Mouse (Mus musculus): ENCODE results near the gene Ephb1. TPM values are rescaled to one million over a fixed set of nuclear protein-coding genes. Genes with fewer than 3 reads are reported as not detected.

The Ephb1 gene
- polyA plus RNA-seq, 1 experiment, result 0.11 TPM

GRCm38 (mm10) chr9:102297986-102298385 lies 56.5 kb downstream of the Ephb1 start:
- H3K9me3 ChIP-seq, result peaks cover 29% of the 10 kb centered on the region
- H3K36me3 ChIP-seq (replicated peaks; ENCODE audit: low read length), result no peaks in the 10 kb centered on the region
- no peaks in the 10 kb centered on the region for H3K27me3 ChIP-seq (replicated peaks)
- no peaks in the 10 kb centered on the region for H3K4me1 ChIP-seq
- H3K4me3 ChIP-seq (replicated peaks), result no peak overlapping the region
- TF ChIP-seq GATA1 (IDR thresholded peaks at IDR 0.05; ENCODE audit: borderline replicate concordance, low read length) (no peak), FLI1 (IDR thresholded peaks at IDR 0.05; ENCODE audit: low read length) (no peak)

- no peaks in the 10 kb centered on the region for H3K36me3 ChIP-seq (replicated peaks; ENCODE audit: low read length)
- H3K9me3 ChIP-seq, result peaks cover 23% of the 10 kb centered on the region
- no peak for TF ChIP-seq GATA1 (IDR thresholded peaks at IDR 0.05; ENCODE audit: borderline replicate concordance, low read length)
- no peak for TF ChIP-seq FLI1 (IDR thresholded peaks at IDR 0.05; ENCODE audit: low read length)
- H3K4me1 ChIP-seq, result no peaks in the 10 kb centered on the region
- H3K27me3 ChIP-seq (replicated peaks), result no peaks in the 10 kb centered on the region
- no peak overlapping the region for H3K4me3 ChIP-seq (replicated peaks)
These were observed 57.3 kb downstream of the Ephb1 start for GRCm38 (mm10) chr9:102297176-102297575.

GRCm38 (mm10) chr9:102293605-102294004 lies 60.9 kb downstream of the Ephb1 start:
- no peak for TF ChIP-seq FLI1 (IDR thresholded peaks at IDR 0.05; ENCODE audit: low read length)
- no peak for TF ChIP-seq GATA1 (IDR thresholded peaks at IDR 0.05; ENCODE audit: borderline replicate concordance, low read length)
- H3K4me3 ChIP-seq (replicated peaks), result no peak overlapping the region
- no peaks in the 10 kb centered on the region for H3K27me3 ChIP-seq (replicated peaks)
- no peaks in the 10 kb centered on the region for H3K36me3 ChIP-seq (replicated peaks; ENCODE audit: low read length)
- H3K9me3 ChIP-seq, result peaks cover 8% of the 10 kb centered on the region; the same call in 1 of the 2 replicates
- no peaks in the 10 kb centered on the region for H3K4me1 ChIP-seq

GRCm38 (mm10) chr9:102291230-102291629 lies 63.3 kb downstream of the Ephb1 start:
- H3K27me3 ChIP-seq (replicated peaks), result no peaks in the 10 kb centered on the region
- H3K9me3 ChIP-seq, result peaks cover 8% of the 10 kb centered on the region; the same call in 1 of the 2 replicates
- TF ChIP-seq FLI1 (IDR thresholded peaks at IDR 0.05; ENCODE audit: low read length), result no peak
- no peak for TF ChIP-seq GATA1 (IDR thresholded peaks at IDR 0.05; ENCODE audit: borderline replicate concordance, low read length)
- no peak overlapping the region for H3K4me3 ChIP-seq (replicated peaks)
- H3K4me1 ChIP-seq, result no peaks in the 10 kb centered on the region
- no peaks in the 10 kb centered on the region for H3K36me3 ChIP-seq (replicated peaks; ENCODE audit: low read length)

- Histone ChIP-seq H3K27me3 (replicated peaks) (no peaks in the 10 kb centered on the region), H3K4me1 (no peaks in the 10 kb centered on the region), H3K4me3 (replicated peaks) (no peak overlapping the region), H3K36me3 (replicated peaks; ENCODE audit: low read length) (no peaks in the 10 kb centered on the region), H3K9me3 (peaks cover 34% of the 10 kb centered on the region)
- TF ChIP-seq GATA1 (IDR thresholded peaks at IDR 0.05; ENCODE audit: borderline replicate concordance, low read length) (no peak), FLI1 (IDR thresholded peaks at IDR 0.05; ENCODE audit: low read length) (no peak)
These were observed 66.1 kb downstream of the Ephb1 start for GRCm38 (mm10) chr9:102288356-102288755.

- Histone ChIP-seq H3K4me1 (no peaks in the 10 kb centered on the region), H3K36me3 (replicated peaks; ENCODE audit: low read length) (no peaks in the 10 kb centered on the region), H3K27me3 (replicated peaks) (no peaks in the 10 kb centered on the region), H3K9me3 (0 out of 2 replicates have a peak, but pooled peaks cover 6% of the 10 kb centered on the region), H3K4me3 (replicated peaks) (no peak overlapping the region)
- TF ChIP-seq GATA1 (IDR thresholded peaks at IDR 0.05; ENCODE audit: borderline replicate concordance, low read length) (no peak), FLI1 (IDR thresholded peaks at IDR 0.05; ENCODE audit: low read length) (no peak)
These were observed 78.6 kb downstream of the Ephb1 start for GRCm38 (mm10) chr9:102275931-102276330.

- TF ChIP-seq FLI1 (IDR thresholded peaks at IDR 0.05; ENCODE audit: low read length), result no peak
- no peak for TF ChIP-seq GATA1 (IDR thresholded peaks at IDR 0.05; ENCODE audit: borderline replicate concordance, low read length)
- Histone ChIP-seq H3K9me3 (0 out of 2 replicates have a peak, but pooled peaks cover 6% of the 10 kb centered on the region), H3K27me3 (replicated peaks) (peaks cover 1% of the 10 kb centered on the region), H3K4me3 (replicated peaks) (no peak overlapping the region), H3K4me1 (no peaks in the 10 kb centered on the region), H3K36me3 (replicated peaks; ENCODE audit: low read length) (no peaks in the 10 kb centered on the region)
These were observed 80.5 kb downstream of the Ephb1 start for GRCm38 (mm10) chr9:102274016-102274415.

GRCm38 (mm10) chr9:102273469-102273808 lies 81.1 kb downstream of the Ephb1 start:
- Histone ChIP-seq H3K36me3 (replicated peaks; ENCODE audit: low read length) (no peaks in the 10 kb centered on the region), H3K4me1 (no peaks in the 10 kb centered on the region), H3K4me3 (replicated peaks) (no peak overlapping the region), H3K9me3 (0 out of 2 replicates have a peak, but pooled peaks cover 6% of the 10 kb centered on the region), H3K27me3 (replicated peaks) (peaks cover 3% of the 10 kb centered on the region)
- TF ChIP-seq FLI1 (IDR thresholded peaks at IDR 0.05; ENCODE audit: low read length) (no peak), GATA1 (IDR thresholded peaks at IDR 0.05; ENCODE audit: borderline replicate concordance, low read length) (no peak)

- Histone ChIP-seq H3K9me3 (0 out of 2 replicates have a peak, but pooled peaks cover 6% of the 10 kb centered on the region), H3K4me1 (no peaks in the 10 kb centered on the region), H3K4me3 (replicated peaks) (no peak overlapping the region), H3K27me3 (replicated peaks) (peaks cover 8% of the 10 kb centered on the region), H3K36me3 (replicated peaks; ENCODE audit: low read length) (no peaks in the 10 kb centered on the region)
- TF ChIP-seq FLI1 (IDR thresholded peaks at IDR 0.05; ENCODE audit: low read length) (no peak), GATA1 (IDR thresholded peaks at IDR 0.05; ENCODE audit: borderline replicate concordance, low read length) (no peak)
These were observed 81.6 kb downstream of the Ephb1 start for GRCm38 (mm10) chr9:102272731-102273468.

- TF ChIP-seq GATA1 (IDR thresholded peaks at IDR 0.05; ENCODE audit: borderline replicate concordance, low read length) (no peak), FLI1 (IDR thresholded peaks at IDR 0.05; ENCODE audit: low read length) (no peak)
- Histone ChIP-seq H3K9me3 (0 out of 2 replicates have a peak, but pooled peaks cover 3% of the 10 kb centered on the region), H3K27me3 (replicated peaks) (peaks cover 15% of the 10 kb centered on the region), H3K4me3 (replicated peaks) (no peak overlapping the region), H3K36me3 (replicated peaks; ENCODE audit: low read length) (no peaks in the 10 kb centered on the region), H3K4me1 (no peaks in the 10 kb centered on the region)
These were observed 84.0 kb downstream of the Ephb1 start for GRCm38 (mm10) chr9:102270496-102270895.

Measured in megakaryocyte, embryonic 14.5 days (primary cell).